Mouse (Mus musculus): ENCODE data around the gene Parp1.

Gene Parp1

GRCm38 (mm10) chr1:180568761-180569452 lies at the start of gene Parp1:
Gene Parp1 (plus strand): TSS chr1:180568924.
- DNase-seq (ENCODE audit: low spot score in 2 of 2): peak; percentile 94 to 96

- no peak for DNase-seq (ENCODE audit: low spot score in 2 of 2)
These were observed 49.2 kb upstream of the Parp1 start for GRCm38 (mm10) chr1:180519520-180519919.

- no peak for DNase-seq (ENCODE audit: low spot score in 2 of 2)
These were observed 48.5 kb upstream of the Parp1 start for GRCm38 (mm10) chr1:180520190-180520589.

DNA sequence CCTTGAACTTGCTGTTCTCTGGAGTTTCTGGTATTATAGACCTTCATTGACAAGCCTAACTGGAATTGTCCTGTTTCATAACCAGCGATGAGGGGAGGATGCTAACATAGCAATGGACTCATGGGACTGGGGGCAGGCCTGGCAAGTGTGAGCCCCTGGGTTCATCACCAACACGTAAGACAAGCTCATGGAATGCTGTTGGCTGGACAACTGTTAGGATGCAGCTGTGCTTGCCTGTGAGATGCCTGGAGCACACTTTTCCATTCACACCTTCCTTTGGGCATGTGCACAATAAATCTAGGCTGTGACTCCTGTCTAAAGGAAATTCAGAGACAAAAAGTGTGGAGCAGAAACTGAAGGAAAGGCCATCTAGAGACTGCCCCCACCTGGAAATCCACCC lies 45.4 kb upstream of the Parp1 start:
- DNase-seq (ENCODE audit: low spot score in 2 of 2): no peak

DNA sequence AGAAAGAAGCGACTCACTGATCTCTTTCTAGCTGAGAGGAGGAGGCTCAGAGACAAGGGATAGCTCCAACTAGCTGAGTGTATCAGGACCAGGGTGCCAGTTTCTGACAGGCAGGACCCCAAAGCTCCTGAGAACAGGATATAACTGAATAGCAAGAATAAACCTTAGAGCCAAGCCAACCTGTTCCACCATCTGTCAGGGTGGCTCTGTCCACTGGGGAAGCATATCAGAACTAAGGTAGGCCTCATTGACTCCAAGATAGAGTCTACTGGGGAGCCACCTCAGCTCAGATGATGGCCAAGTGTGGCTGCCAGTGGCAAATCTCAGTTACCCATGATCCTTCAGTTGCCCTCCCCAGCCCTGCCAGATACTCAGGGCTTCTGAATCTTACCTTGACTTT lies 43.4 kb upstream of the Parp1 start:
- no peak for DNase-seq (ENCODE audit: low spot score in 2 of 2)

DNA sequence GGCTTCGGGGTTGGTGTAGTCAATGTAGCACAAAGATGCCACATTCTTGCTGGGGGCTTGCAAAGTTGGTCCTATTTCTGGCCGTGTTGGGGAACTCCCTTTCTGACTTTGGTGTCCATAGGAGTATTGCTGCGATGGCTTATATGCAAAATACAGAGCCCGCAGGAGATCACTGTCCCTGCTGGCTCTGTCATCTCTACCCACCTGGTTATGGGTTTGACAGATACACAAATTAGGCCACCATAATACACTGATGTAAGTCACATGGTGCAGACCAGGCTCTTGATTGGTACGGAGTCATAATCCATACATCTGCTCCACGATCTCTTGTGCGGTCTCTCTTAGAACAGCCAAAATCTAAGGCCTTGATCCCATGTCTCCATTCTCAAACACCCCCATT lies 38.9 kb upstream of the Parp1 start:
- DNase-seq (ENCODE audit: low spot score in 2 of 2): no peak

DNA sequence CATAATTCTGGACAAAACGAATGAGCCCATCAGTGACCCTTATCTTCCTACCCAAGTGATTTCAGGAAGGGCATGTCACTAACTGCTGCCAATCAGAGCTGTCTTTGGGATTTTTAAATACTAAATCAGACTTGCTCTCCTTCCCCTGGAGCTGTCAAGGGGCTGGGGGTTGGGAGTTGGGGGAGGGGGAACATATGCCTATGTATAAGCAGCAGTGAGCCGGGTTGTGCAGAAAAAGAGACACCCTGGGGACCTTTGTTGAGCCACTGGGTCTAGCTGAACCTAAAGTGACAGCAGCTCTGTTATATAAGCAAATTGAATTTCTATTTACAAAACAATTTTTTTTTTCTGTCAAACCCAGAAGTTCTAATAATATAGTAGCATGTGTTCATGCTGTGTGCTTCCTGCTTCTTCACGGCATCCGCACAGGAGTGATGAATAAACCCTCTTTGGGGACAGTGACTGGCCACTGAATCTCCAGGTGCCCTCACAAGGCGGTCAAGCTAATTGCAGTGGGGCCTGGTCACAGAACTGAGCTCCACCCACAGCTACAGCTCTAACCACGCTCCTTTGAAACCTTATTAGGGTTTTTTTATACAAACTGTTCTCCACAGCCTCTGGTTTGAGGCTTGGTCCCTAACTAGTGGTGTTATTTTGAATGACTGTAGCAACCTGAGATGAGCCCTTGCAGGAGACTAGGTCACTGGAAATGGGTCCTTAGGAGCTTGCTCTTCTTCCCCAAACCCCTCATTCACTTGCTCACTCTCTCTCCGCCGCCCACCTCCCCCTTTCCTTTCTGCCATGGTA lies 38.1 kb upstream of the Parp1 start:
- DNase-seq (ENCODE audit: low spot score in 2 of 2): no peak

DNA sequence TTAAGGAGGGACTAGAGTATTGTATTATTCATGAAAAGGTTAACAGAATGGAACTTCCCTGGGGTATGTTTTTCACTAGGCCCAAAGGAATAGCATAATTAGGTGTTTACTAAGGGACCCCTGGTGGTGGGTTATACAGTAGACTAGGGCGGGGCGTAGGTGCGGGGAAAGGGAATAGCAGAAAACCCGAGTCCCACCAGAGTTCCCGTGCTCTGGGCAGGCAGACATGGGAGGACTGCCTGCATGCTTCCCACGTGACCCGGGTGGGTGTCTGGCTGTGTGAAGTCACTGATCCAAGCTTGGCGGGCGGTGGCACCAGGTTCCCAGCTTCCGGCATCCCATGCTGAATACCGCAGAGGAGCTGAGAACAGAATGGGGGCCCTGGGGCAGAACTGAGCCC lies 36.1 kb upstream of the Parp1 start:
- DNase-seq (ENCODE audit: low spot score in 2 of 2): no peak

DNA sequence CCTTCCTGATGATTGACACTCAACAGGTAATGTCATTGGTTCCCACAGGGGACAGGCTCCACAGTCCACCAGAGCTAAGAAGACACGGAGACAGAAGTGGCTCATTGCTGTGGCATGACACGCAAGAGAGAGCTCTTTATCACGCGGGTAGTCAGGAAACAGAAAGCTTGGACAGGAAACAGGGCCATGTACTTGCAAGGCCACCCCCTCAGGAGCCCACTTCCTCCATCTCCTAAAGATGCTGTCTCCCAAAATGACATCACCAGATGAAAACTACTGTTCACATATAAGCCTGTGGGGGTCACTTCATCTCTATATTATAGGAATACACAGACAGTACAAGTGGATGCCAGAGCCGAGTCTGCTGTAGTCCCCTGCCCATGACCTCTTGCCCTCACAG lies 32.0 kb upstream of the Parp1 start:
- DNase-seq (ENCODE audit: low spot score in 2 of 2): no peak

DNA sequence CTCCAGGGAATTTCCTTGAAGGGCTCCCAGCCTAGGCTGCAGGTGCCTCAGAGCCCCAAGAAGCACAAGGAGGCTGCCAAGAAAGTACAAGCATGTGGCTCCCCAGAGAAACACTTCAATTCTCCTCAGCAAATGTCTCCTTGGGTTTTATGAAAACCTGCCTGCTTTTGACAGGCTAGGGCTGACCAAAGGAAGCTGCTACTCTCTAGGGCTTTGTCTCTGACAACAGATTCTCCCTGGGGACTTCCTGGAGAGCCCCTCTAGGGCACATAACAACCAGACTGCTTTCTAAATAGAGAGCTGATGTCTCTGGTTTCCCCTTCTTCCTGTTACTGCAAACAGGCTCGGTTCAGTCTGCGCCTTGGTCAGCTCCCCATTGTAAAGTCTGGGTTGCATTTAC lies 27.5 kb upstream of the Parp1 start:
- DNase-seq (ENCODE audit: low spot score in 2 of 2): peak in 1 of 2 experiments; percentile 41

DNA sequence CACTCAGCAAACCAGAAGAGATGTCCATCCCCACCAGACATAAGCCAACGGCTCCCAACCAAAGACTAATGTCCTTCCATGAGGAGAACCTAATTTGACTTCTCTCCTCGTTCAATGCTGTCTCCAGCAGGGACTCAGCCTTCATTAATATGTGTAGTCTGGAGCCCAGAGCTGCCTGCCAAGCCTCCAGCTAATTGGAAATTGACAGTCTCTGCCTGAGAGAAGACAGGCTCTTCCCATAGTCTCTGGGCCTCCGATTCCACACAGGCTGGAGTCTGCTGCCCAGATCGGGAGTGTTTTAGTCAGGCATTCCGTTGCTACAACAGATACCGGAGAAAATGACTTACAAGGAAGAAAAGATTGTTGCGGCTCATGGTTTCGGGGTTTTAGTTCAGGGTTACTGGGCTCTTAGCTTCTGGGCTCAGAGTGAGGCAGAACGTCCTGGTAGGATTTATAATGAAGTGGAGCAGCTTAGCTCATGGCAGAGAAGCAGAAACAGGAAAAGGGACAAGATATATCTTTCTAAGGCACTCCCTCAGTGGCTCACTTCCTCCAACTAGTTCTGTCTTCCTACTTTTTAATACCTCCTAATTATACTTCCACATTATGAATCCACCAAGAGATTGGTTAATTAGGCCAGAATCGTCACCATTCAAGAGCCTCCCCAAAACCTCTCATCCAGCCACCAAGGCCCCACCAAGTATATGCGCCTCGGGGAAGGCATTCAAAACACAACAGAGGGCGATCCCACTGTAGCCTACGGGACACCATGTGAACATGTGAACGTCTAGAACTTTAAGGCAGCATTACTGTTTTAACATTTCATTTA lies 26.6 kb upstream of the Parp1 start:
- DNase-seq (ENCODE audit: low spot score in 2 of 2): no peak

DNA sequence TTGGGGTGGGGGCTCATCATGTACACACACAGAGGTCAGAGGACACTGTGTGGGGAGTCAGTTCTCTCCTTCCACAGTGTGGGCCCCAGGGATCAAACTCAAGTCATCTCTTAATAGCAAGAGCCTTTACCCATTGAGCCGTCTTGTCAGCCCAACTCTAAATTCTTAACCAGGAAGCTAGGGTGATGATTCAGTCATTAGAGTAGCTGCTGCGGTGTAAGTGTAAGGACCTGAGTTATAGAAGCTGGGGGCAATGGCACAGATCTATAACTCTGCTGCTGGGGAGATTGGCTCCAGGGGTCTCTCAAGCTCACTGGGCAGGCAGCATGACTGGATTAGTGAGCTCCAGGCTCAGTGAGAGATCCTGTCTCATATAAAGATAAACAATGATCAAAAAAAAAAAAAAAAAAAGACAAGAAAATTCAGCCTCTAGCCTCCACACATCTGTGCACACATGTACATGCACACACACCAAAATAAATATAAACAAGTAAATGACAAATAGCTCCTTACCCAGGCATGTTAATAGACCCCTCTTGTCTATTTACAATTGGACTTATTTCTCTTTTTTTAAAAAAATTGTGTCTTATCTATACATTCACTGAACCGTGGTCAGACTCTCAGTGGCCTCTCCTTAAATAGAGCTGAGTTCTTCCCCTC lies 25.9 kb upstream of the Parp1 start:
- DNase-seq (ENCODE audit: low spot score in 2 of 2): no peak

GRCm38 (mm10) chr1:180545918-180546545 lies 22.7 kb upstream of the Parp1 start:
- no peak for DNase-seq (ENCODE audit: low spot score in 2 of 2)

DNA sequence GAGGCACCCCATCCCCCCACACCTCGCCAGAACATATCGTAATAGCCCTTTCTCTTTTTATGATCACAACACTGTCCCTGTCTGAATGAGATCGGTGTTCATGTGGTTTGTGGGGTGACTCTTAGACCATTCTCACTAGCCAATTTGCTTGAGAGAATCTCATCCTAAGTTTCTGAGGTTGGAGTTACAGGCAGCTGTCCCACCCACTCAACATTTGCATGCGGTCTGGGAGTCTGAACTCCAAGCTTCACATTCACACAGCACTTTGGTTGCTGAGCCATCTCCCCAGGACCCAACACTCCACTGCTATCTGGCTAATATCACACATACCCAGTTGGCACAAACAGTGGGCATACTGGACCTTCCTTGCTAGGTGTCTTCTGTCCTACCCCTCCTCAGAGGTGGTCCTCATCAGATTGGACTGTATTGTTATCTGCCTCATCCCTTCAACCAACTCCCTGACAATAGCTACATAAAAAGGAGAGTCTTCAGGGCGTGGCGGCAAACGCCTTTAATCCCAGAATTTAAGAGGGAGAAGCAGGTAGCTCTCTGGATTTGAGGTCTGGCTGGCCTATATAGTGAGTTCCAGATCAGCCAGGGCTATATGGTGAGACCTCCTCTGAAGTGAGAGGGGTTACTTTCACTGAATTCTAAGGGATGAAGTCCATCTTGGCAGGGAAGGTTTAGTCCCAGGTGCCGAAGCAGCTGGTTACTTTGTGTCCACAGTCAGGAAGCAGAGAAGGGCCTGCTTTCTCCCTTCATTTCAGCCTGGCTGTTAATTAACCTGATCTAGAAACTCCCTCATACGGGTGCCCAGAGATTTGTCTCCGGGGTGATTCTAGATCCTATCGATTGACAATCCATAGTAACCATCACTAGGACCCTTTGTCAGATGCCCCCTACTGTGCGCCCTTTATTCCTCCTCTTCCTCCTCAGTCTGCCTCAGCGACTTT lies 21.6 kb upstream of the Parp1 start:
- DNase-seq (ENCODE audit: low spot score in 2 of 2): no peak

DNA sequence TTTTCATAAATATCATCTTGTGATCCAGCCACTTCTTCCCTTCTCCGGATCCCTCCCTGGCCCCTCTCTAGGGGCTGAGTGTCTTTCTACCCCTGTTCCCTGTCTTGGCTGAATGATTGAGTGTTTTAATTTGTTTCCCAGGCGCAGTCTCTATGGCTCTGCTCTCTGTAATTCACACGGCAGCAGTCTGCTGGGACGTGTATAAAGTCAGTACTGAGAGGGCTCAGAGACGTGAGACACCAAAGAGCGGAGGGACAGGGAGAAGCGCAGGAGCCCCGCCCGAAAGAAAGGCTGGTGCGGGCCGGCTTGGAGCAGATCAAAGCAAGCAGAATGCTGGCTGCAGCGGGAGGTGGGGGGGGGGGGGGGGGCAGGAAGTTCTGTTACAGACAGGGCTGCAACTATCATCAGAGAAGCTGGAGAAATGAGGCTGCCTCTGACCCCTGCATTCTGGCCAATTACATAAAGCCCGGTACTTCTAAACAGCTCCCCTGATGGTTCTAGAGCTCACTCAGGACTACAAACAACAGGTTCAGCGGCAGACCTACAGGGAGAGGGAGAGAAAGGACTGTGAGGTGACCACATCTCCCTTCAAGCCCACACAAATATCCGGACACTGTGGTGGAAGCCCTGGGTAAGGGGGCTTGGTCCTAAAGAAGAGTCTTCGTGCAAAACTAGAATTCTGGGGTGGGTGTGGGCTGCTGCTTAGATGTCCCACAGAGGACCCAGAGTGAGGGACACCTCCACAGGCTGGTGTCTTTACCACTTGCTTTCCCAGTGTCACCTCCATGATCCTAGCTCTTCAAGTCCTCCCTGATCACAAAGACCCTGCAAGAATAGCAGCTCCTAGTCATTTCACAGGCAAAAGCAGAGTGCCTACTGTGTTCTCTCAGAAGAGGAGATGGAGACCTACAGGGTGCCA lies 20.7 kb upstream of the Parp1 start:
- DNase-seq (ENCODE audit: low spot score in 2 of 2): no peak

GRCm38 (mm10) chr1:180549539-180550308 lies 19.0 kb upstream of the Parp1 start:
- DNase-seq (ENCODE audit: low spot score in 2 of 2): no peak

- no peak for DNase-seq (ENCODE audit: low spot score in 2 of 2)
These were observed 18.0 kb upstream of the Parp1 start for GRCm38 (mm10) chr1:180550770-180551169.

DNA sequence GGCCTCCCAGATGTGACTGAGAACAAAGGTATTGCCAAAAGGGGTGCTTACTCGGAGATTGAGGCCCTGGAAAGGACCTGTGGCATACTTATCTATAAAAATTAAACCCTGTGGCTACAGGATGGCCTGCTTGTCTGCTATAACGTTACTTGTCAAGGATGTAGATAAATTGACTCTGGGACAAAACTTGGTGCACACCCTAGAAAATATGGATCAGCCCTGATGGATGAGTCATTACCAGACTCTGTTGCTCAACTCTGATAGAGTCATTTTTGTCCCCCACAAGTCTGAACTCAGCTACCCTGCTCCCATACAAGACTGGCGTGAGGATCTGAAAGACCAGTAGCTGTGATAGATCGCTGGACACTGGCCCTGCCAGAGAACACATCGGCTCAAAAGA lies 11.8 kb upstream of the Parp1 start:
- no peak for DNase-seq (ENCODE audit: low spot score in 2 of 2)

Measured in spleen, postnatal 4 days (tissue).